Mouse (Mus musculus) liver, embryonic 14.5 days (tissue): Measurements from ENCODE around the gene Syt6.

Source experiments
- CTCF ChIP-seq: IDR thresholded peaks from 2 replicates; pipeline ENCODE4 v1.5.1; 2016; ENCODE audit warnings: antibody characterized with exemption, low read depth, control low read depth
- EP300 ChIP-seq: IDR thresholded peaks from 2 replicates; pipeline ENCODE4 v1.6.1; 2016; ENCODE audit warnings: antibody characterized with exemption, low read depth

- TF ChIP-seq CTCF = no peak
- TF ChIP-seq EP300 = no peak
Observed at GRCm38 (mm10) chr3:103683966-103684319, 108.9 kb downstream of the Syt6 start.
